Mouse (Mus musculus): ENCODE results near the gene Sox13.

GRCm38 (mm10) chr1:133350210-133350609 lies 74.0 kb downstream of the Sox13 start, which contains the start of gene Ren1:
- TF ChIP-seq CTCF (IDR thresholded peaks at IDR 0.05; ENCODE audit: low read depth): no peak
- TF ChIP-seq EP300 (IDR thresholded peaks at IDR 0.05; ENCODE audit: low read depth): no peak

Data from liver, embryonic 14.5 days (tissue).